ENCODE assay signal across 8 mouse cellular contexts in the genomic region with DNA sequence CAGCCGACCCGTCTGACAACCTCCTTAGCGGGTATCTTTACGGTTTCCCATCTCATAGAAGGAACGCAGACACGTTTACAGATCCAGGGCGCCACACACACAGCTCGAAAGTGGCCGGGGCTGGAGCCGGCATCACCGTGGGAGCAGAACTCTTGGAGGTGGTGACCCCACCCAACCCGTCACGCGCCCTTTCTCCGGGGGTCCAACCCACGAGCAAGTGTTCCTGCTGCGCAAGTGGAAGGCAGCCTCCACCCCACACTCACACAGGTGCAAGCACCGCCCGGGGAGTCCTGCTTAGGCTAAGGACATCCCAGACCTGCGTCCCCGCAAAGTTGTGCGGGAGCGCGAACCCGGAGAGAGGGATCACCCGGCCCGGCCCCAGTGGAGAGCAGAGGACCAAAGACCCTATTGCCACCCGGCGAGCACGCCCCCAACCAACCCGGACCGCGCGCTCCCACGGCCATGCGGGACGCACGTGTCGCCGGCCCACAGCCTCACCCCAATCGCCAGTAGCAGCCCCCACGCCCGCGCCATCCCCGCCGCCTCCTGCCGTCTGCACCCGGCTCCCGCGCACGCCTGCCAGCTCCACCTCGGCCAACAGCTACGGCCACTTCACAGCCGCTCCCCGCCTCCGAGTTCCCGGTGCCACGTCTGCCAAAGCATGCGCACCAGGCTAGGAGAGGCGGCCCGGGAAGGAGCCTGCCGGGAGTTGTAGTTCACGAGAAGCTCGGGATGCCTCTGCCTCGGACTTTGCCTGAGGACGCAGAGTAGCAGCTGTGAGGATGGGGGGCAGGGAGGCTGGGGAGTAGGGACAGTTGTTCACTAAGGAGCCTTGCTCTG. TPM values are rescaled to one million over a fixed set of nuclear protein-coding genes. Genes with fewer than 3 reads are reported as not detected.
DNase-seq lines count a peak whose midpoint lies in the region; ATAC-seq lines count a peak whose summit lies in the region.

A gene (minus strand): TSS at position 643 of the 840 bp plus-strand sequence.

- H3K4me3 ChIP-seq in intestine, embryonic 15.5 days (replicated peaks), result peak within 1 kb of the TSS; percentile 82
- H3K4me3 ChIP-seq in megakaryocyte, embryonic 14.5 days (replicated peaks), result peak within 1 kb of the TSS; percentile 93

- no peak within 1 kb of the TSS for H3K27ac ChIP-seq in intestine, embryonic 15.5 days

- WGBS in intestine, embryonic 15.5 days, result under 1% methylated on average over 66 of the region's 66 CpGs

- no peaks in the 10 kb centered on the region for H3K9me3 ChIP-seq in intestine, embryonic 15.5 days
- peaks cover 9% of the 10 kb centered on the region for H3K9me3 ChIP-seq in megakaryocyte, embryonic 14.5 days

- H3K9ac ChIP-seq in intestine, embryonic 15.5 days, result peak within 1 kb of the TSS; percentile 69

- intact Hi-C loops in left cerebral cortex, postnatal 10 days (cut with DNase I), result no loop called here

- peaks cover 23% of the 10 kb centered on the region for H3K4me1 ChIP-seq in intestine, embryonic 15.5 days (replicated peaks)
- H3K4me1 ChIP-seq in megakaryocyte, embryonic 14.5 days, result peaks cover 47% of the 10 kb centered on the region

- no peaks in the 10 kb centered on the region for H3K27me3 ChIP-seq in intestine, embryonic 15.5 days (replicated peaks)
- peaks cover 35% of the 10 kb centered on the region for H3K27me3 ChIP-seq in megakaryocyte, embryonic 14.5 days (replicated peaks)

- peak within 1 kb of the TSS; percentile 93 for H3K4me2 ChIP-seq in intestine, embryonic 15.5 days (replicated peaks)

- DNase-seq in adrenal gland, postnatal 14 days, result peak; percentile 95
- peak; percentile 94 for DNase-seq in embryo, embryonic 11 days
- peak; percentile 71 to 87 for DNase-seq in gastrocnemius, postnatal 4 days (ENCODE audit: low spot score in 2 of 2)
- DNase-seq in left cerebral cortex, postnatal 10 days (ENCODE audit: extremely low spot score in 1 of 2, low spot score in 2 of 2), result peak; percentile 85 to 93
- DNase-seq in right cerebral cortex, postnatal 36 days (ENCODE audit: low spot score in 2 of 2), result peak; percentile 86 to 89
- no peak for DNase-seq in natural killer cell, adult 2 months (ENCODE audit: low spot score in 2 of 2)

- peak; percentile 97 for ATAC-seq in intestine, embryonic 15.5 days

- no peaks in the 10 kb centered on the region for H3K36me3 ChIP-seq in intestine, embryonic 15.5 days
- no peaks in the 10 kb centered on the region for H3K36me3 ChIP-seq in megakaryocyte, embryonic 14.5 days (replicated peaks; ENCODE audit: low read length)

RNA-seq across cellular contexts. Expression of the gene that starts here (rescaled TPM):
- total RNA-seq in adrenal gland, postnatal 14 days (2021), result 18.5 and 23.4 TPM in 2 replicates
- 10 to 100 TPM; 16.9 to 19.6 TPM for total RNA-seq in gastrocnemius, postnatal 4 days (2021)
- polyA plus RNA-seq in intestine, embryonic 15.5 days (2015; fragmentation: Nextera tagmentation; extraction: Ambion mirVana), result 50.1 and 59.3 TPM in 2 replicates
- total RNA-seq in left cerebral cortex, postnatal 10 days (2021), result 1 to 10 TPM; 4.3 to 5.1 TPM
- polyA plus RNA-seq in megakaryocyte, embryonic 14.5 days (2012; ENCODE audit: insufficient read depth, low replicate concordance), result 1.6 and 5.7 TPM in 2 replicates

Comparison
In these comparisons a context has a peak if more than half of its experiments do, and no peak if none do; other contexts are left out.
1. DNase-seq: peak in adrenal gland, postnatal 14 days (single experiment), embryo, embryonic 11 days (single experiment), gastrocnemius, postnatal 4 days (2 of 2), left cerebral cortex, postnatal 10 days (2 of 2) and right cerebral cortex, postnatal 36 days (2 of 2); none in natural killer cell, adult 2 months (0 of 2).